Mouse (Mus musculus) left cerebral cortex, adult 11 months (tissue): ENCODE results near the gene Fam83g.

Experiments used
- DNase-seq: peaks from one replicate; pipeline ENCODE4 v3.0.0; 2022; ENCODE audit warnings: low spot score

The Fam83g gene

DNA sequence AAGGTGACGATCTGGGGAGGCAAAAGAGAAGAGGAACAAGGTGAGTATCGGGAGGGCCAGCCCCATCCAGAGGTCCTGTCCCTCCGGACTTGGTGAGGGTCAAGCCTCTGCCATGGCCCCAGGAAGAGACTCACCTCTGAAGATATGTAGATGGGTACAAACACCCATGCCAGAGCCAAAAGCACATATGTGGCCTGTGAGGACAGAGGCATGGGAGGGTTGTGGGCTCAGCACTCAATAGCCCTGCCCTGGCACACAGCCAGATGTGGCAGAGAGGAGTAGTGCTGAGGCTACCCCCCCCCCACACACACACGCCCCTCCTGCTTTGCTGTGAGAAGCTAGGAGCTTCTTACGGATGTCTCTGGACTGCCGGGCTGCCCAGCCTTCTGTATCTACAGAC is 31.2 kb downstream of the Fam83g start:
- DNase-seq = no peak

DNA sequence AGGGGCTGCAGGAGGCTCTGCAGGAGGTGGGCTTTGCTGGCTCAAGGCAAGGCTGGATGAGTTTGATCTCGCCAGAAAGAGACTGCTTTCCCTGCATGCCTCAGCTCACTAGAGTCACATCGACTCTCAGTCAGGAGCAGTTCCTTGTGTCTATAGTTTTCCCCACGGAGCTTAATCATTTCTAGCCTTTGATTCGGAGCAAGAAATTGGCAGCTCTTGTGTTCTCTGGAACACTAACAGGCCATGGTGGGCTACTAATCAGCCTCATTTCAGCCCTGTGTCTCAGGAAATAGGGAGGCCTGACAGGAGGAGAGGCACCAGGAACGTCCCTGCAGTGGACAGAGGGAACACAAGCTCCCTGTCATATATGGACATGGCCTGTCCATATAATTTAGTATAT is 34.1 kb downstream of the Fam83g start:
- DNase-seq = no peak

DNA sequence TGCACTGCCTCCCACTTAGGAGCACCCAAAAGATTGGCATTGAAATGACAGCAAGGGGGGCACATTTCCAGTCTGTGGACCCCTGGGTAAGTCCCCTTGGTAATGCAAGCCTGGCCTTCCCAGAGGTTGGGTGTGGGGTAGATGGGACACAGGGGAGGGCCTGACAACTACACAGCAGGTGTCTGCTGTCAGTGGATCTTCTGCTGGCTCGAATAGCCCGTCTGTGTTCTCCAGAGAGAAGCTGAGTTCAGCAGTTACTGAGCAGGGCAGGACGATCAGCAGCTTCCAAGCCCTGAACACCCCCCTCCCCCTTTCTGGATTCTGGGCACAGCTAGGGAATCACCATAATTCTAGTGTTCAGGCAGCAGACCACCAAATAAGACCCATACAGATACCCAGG is 35.5 kb downstream of the Fam83g start:
- DNase-seq = no peak

GRCm38 (mm10) chr11:61719826-61720225 is 35.9 kb downstream of the Fam83g start:
- DNase-seq = no peak

- DNase-seq = no peak
Measured at GRCm38 (mm10) chr11:61720636-61721035, 36.7 kb downstream of the Fam83g start, which contains the start of gene Slc5a10. Gene Slc5a10 (minus strand): TSS chr11:61720826.

- DNase-seq = no peak
Measured at GRCm38 (mm10) chr11:61722077-61722476, 38.2 kb downstream of the Fam83g start.

- DNase-seq = no peak
Measured at GRCm38 (mm10) chr11:61728037-61728436, 44.1 kb downstream of the Fam83g start.

GRCm38 (mm10) chr11:61732672-61733071 is 48.8 kb downstream of the Fam83g start:
- no peak for DNase-seq

DNA sequence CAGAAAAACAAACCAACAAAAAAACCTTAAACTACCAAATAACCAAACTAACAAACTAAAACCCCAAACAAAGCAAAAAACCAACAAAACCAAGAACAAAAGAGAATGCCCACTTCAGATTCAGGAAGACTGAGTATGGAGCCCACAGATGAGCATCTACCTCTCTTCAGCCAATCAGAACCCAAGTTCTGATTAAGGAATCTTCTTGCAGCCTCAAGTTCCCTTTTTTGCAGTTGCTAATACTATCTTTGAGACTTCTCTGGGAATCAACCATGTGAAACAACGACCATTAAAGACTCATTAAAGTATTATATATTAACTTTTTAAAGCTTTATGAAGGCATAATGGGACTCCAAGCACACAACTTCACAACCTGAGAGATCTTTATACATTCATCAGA is 53.4 kb downstream of the Fam83g start:
- DNase-seq = no peak

GRCm38 (mm10) chr11:61740500-61740899 is 56.6 kb downstream of the Fam83g start:
- no peak for DNase-seq

DNA sequence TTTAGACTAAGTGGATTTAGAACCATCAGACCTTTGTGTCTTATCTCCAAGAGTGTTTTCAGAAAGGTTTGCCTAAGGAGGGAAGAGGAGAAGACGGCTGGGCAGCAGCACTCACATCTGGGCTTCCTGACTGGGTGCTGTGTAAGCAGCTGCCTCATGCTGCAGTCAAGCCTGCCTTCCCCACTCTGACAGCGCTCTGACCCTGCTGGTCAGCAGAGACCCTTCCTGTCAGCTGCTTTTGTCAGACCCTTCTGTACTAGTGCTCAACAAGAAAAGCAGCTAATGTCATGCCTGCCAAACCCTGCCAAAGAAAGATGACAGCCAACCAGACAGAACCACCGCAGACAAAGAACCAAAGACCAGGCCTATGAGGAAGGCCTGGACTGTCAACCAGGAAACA is 59.9 kb downstream of the Fam83g start:
- no peak for DNase-seq

DNA sequence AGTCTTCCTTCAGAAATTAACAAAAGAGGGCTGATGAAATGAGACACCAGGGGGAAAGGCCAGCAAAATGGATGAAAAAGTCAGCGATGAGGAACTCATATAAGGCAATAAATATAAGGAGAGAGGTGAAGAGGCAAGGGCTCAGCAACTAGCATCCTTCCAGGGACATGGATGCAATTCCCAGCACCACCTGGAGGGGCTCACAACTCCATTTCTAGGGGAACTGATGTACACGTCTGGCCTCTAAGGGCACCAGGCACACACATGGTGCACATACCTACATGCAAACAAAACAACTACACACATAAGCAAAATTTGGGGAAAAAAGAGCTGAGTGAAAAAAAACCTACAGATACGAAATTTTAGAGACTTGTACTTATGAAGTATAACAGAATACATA is 60.6 kb downstream of the Fam83g start:
- DNase-seq = no peak

- DNase-seq = no peak
Measured at GRCm38 (mm10) chr11:61745781-61746180, 61.9 kb downstream of the Fam83g start.

DNA sequence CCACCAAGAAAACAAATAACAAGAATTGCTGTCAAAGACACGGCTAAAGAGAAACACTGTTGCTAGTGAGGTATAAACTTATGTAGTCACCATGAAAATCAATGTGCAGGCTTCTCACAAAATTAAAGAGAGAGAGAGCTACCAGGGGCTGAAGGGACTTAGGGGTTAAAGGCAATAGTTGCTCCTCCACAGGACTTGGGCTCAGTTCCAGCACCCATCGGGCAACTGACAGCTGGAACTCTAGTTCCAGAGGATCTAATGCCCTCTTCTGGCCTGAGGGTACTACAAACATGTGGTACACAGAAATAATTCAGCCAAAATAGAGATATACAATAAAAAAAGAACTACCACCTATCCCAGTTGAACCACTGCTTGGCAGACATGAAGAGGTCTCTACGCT is 63.3 kb downstream of the Fam83g start:
- DNase-seq = no peak

DNA sequence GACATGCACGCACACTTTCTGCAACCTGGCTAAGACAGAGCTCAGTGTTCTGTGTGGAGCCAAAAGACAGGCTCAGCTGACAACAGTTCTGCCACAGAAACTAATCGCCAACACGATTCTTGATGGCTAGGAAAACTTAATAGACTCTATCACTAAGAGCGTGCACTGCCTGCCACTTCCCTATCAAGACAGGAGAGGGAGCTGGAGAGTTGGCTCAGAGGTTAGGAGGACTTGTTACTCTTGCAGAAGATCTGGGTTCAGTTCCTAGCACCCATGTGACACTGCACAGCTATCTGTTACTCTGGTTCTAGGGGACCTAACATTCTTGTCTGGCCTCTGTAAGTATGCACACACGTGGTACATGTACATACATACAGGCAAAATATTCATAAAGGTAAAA is 67.7 kb downstream of the Fam83g start:
- DNase-seq = no peak

DNA sequence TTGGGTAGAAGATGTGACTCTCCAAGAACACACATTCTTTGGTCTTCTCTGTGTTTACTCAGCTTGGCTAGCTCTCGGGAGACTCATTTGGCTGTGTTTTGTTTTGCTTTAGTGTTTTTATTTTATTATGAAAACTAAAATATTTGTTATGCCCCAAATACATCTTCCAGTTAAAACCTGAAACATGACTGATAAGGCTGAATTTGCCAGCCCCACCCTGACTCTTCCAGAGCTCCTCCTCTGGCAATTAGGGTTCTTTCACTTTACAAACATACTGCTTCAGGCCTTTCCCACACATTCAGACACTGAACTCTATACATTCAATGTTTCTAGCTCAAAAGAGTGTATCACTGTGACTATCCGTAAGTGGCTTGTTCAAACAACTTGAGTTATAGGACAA is 73.3 kb downstream of the Fam83g start:
- DNase-seq = no peak
